Mouse (Mus musculus): Measurements from ENCODE around the gene Bcam.

- TF ChIP-seq RCOR1 (IDR thresholded peaks at IDR 0.05; ENCODE audit: low read depth, low read length) (no peak), RAD21 (IDR thresholded peaks at IDR 0.05; ENCODE audit: low read depth, low read length) (no peak), POLR2AphosphoS5 (IDR thresholded peaks at IDR 0.05; ENCODE audit: borderline replicate concordance, low read depth, low read length) (no peak), CTCF (IDR thresholded peaks at IDR 0.05 in 2 of 3, conservative IDR thresholded peaks at IDR 0.05 in 1 of 3; ENCODE audit: control insufficient read depth in 1 of 3, insufficient read depth in 1 of 3, low read depth in 2 of 3, low read length in 3 of 3, poor library complexity in 1 of 3, severe bottlenecking in 1 of 3) (no peak), MYB (IDR thresholded peaks at IDR 0.05; ENCODE audit: low read depth, low read length) (no peak), ZKSCAN1 (IDR thresholded peaks at IDR 0.05; ENCODE audit: low read depth, low read length) (no peak), MAX (IDR thresholded peaks at IDR 0.05; ENCODE audit: low read length) (no peak), CHD2 (IDR thresholded peaks at IDR 0.05; ENCODE audit: low read length) (no peak), POLR2A (IDR thresholded peaks at IDR 0.05; ENCODE audit: control insufficient read depth in 1 of 2, insufficient read depth in 1 of 2, low read depth in 1 of 2, low read length in 2 of 2, poor library complexity in 1 of 2) (no peak), GABPA (IDR thresholded peaks at IDR 0.05; ENCODE audit: low read depth, low read length) (no peak), USF1 (IDR thresholded peaks at IDR 0.05; ENCODE audit: low read depth, low read length) (no peak), HCFC1 (IDR thresholded peaks at IDR 0.05; ENCODE audit: low read depth, low read length) (no peak)
These were observed 27.0 kb downstream of the Bcam start for GRCm38 (mm10) chr7:19743791-19744190.
